Mouse (Mus musculus) CD8-positive naive resting alpha-beta T cell, adult 2 months (primary cell): ENCODE measurements around the gene Snhg11.
"Not testable (repeated sequence)": the region's sequence is repeated elsewhere in the genome, so short reads cannot be mapped to it uniquely, and the experiment has no call there.

Experiments
- DNase-seq, 2 experiments: peaks; one replicate each; pipeline ENCODE4 v3.0.0; 2022; ENCODE audit warnings: low read depth in 2 of 2, low spot score in 2 of 2

Snhg11 gene

GRCm38 (mm10) chr2:158369474-158370172, 5.8 kb upstream of the Snhg11 start:
- DNase-seq, result no peak

- no peak for DNase-seq
Observed at GRCm38 (mm10) chr2:158370173-158370550, 5.3 kb upstream of the Snhg11 start.

GRCm38 (mm10) chr2:158373061-158373460, 2.4 kb upstream of the Snhg11 start:
- no peak for DNase-seq

GRCm38 (mm10) chr2:158373516-158373915, 1.9 kb upstream of the Snhg11 start:
- no peak for DNase-seq

GRCm38 (mm10) chr2:158376123-158376687, 767 bp downstream of the Snhg11 start:
- no peak for DNase-seq

- no peak for DNase-seq
Observed at GRCm38 (mm10) chr2:158376798-158377197, 1.4 kb downstream of the Snhg11 start.

GRCm38 (mm10) chr2:158377811-158378210, 2.4 kb downstream of the Snhg11 start:
- no peak for DNase-seq

- peak; percentile 52 to 70 for DNase-seq
Observed at GRCm38 (mm10) chr2:158379354-158380078, 4.1 kb downstream of the Snhg11 start.

- no peak for DNase-seq
Observed at GRCm38 (mm10) chr2:158386072-158386471, 10.6 kb downstream of the Snhg11 start.

- no peak for DNase-seq
Observed at GRCm38 (mm10) chr2:158389421-158389820, 14.0 kb downstream of the Snhg11 start.

GRCm38 (mm10) chr2:158396369-158396768, 20.9 kb downstream of the Snhg11 start:
- no peak for DNase-seq

GRCm38 (mm10) chr2:158397140-158397539, 21.7 kb downstream of the Snhg11 start:
- not testable (repeated sequence) for DNase-seq

- no peak for DNase-seq
Observed at GRCm38 (mm10) chr2:158402915-158403314, 27.5 kb downstream of the Snhg11 start.

GRCm38 (mm10) chr2:158408997-158409594, 33.7 kb downstream of the Snhg11 start:
- DNase-seq, result no peak

- DNase-seq, result peak; percentile 98 to 99
Observed at GRCm38 (mm10) chr2:158409595-158410021, 34.2 kb downstream of the Snhg11 start, which contains the start of gene Ralgapb. Gene Ralgapb, plus strand, starts transcription at chr2:158409848.

- peak; percentile 20 for DNase-seq
Observed at GRCm38 (mm10) chr2:158410022-158411014, 34.9 kb downstream of the Snhg11 start.

- no peak for DNase-seq
Observed at GRCm38 (mm10) chr2:158413240-158413639, 37.8 kb downstream of the Snhg11 start.

- no peak for DNase-seq
Observed at GRCm38 (mm10) chr2:158415826-158416225, 40.4 kb downstream of the Snhg11 start.

- DNase-seq, result no peak
Observed at GRCm38 (mm10) chr2:158418663-158419062, 43.2 kb downstream of the Snhg11 start.
